Mouse (Mus musculus): ENCODE measurements around the gene Gtsf1l. TPM values are rescaled to one million over a fixed set of nuclear protein-coding genes. Genes with fewer than 3 reads are reported as not detected.

The Gtsf1l gene
- total and polyA plus RNA-seq, 3 experiments: 0.38 TPM; not detected in 2

GRCm38 (mm10) chr2:163095784-163096183 is 8.1 kb upstream of the Gtsf1l start:
- Histone ChIP-seq H3K36me3 (replicated peaks) (no peaks in the 10 kb centered on the region), H3K4me1 (ENCODE audit: insufficient read depth, low read depth, low read length) (no peaks in the 10 kb centered on the region), H3K27me3 (ENCODE audit: insufficient read depth, low read length) (peaks cover 13% of the 10 kb centered on the region; the same call in 1 of the 2 replicates), H3K9me3 (replicated peaks) (no peaks in the 10 kb centered on the region), H3K4me3 (ENCODE audit: low read depth, low read length) (no peak overlapping the region)
- ATAC-seq (ENCODE audit: extremely low read depth, insufficient number of reproducible peaks, low FRiP score, poor library complexity, severe bottlenecking) (no peak), DNase-seq (ENCODE audit: low spot score) (no peak)
- TF ChIP-seq TAL1 (conservative IDR thresholded peaks at IDR 0.05; ENCODE audit: low read depth, low read length): no peak
- TF ChIP-seq GATA2 (IDR thresholded peaks at IDR 0.05; ENCODE audit: borderline replicate concordance, low read depth, low read length): no peak
- no peak for TF ChIP-seq GATA1 (IDR thresholded peaks at IDR 0.05; ENCODE audit: borderline replicate concordance, low read length)
- TF ChIP-seq POLR2AphosphoS5 (IDR thresholded peaks at IDR 0.05; ENCODE audit: insufficient replicate concordance, low read depth, low read length): no peak
- no peak for TF ChIP-seq CTCF (IDR thresholded peaks at IDR 0.05; ENCODE audit: low read depth, low read length)

- H3K4me1 ChIP-seq (ENCODE audit: insufficient read depth, low read depth, low read length): no peaks in the 10 kb centered on the region
- no peak overlapping the region for H3K4me3 ChIP-seq (ENCODE audit: low read depth, low read length)
- TF ChIP-seq GATA2 (IDR thresholded peaks at IDR 0.05; ENCODE audit: borderline replicate concordance, low read depth, low read length): no peak
- no peak for TF ChIP-seq GATA1 (IDR thresholded peaks at IDR 0.05; ENCODE audit: borderline replicate concordance, low read length)
- no peak for TF ChIP-seq POLR2AphosphoS5 (IDR thresholded peaks at IDR 0.05; ENCODE audit: insufficient replicate concordance, low read depth, low read length)
- no peak for TF ChIP-seq TAL1 (conservative IDR thresholded peaks at IDR 0.05; ENCODE audit: low read depth, low read length)
- TF ChIP-seq CTCF (IDR thresholded peaks at IDR 0.05; ENCODE audit: low read depth, low read length): no peak
- DNase-seq (ENCODE audit: low spot score) (no peak), ATAC-seq (ENCODE audit: extremely low read depth, insufficient number of reproducible peaks, low FRiP score, poor library complexity, severe bottlenecking) (no peak)
- H3K27me3 ChIP-seq (ENCODE audit: insufficient read depth, low read length): peaks cover 12% of the 10 kb centered on the region; the same call in 1 of the 2 replicates
- no peaks in the 10 kb centered on the region for H3K36me3 ChIP-seq (replicated peaks)
- no peaks in the 10 kb centered on the region for H3K9me3 ChIP-seq (replicated peaks)
These were observed 7.3 kb upstream of the Gtsf1l start for GRCm38 (mm10) chr2:163094909-163095308.

GRCm38 (mm10) chr2:163089475-163090123 is 1.9 kb upstream of the Gtsf1l start:
- H3K4me1 ChIP-seq (ENCODE audit: insufficient read depth, low read depth, low read length): no peaks in the 10 kb centered on the region
- no peaks in the 10 kb centered on the region for H3K9me3 ChIP-seq (replicated peaks)
- ATAC-seq (ENCODE audit: extremely low read depth, insufficient number of reproducible peaks, low FRiP score, poor library complexity, severe bottlenecking) (no peak; the same call in 1 of the 2 replicates), DNase-seq (ENCODE audit: low spot score) (no peak)
- H3K4me3 ChIP-seq (ENCODE audit: low read depth, low read length): no peak overlapping the region
- no peak for TF ChIP-seq GATA2 (IDR thresholded peaks at IDR 0.05; ENCODE audit: borderline replicate concordance, low read depth, low read length)
- peak; percentile 12; the same call in 1 of the 2 replicates for TF ChIP-seq CTCF (IDR thresholded peaks at IDR 0.05; ENCODE audit: low read depth, low read length)
- peaks cover 9% of the 10 kb centered on the region; the same call in 1 of the 2 replicates for H3K27me3 ChIP-seq (ENCODE audit: insufficient read depth, low read length)
- H3K36me3 ChIP-seq (replicated peaks): peaks cover 5% of the 10 kb centered on the region

- TF ChIP-seq TAL1 (conservative IDR thresholded peaks at IDR 0.05; ENCODE audit: low read depth, low read length): no peak
- TF ChIP-seq GATA1 (IDR thresholded peaks at IDR 0.05; ENCODE audit: borderline replicate concordance, low read length): no peak
- no peak for TF ChIP-seq CTCF (IDR thresholded peaks at IDR 0.05; ENCODE audit: low read depth, low read length)
- no peak for TF ChIP-seq POLR2AphosphoS5 (IDR thresholded peaks at IDR 0.05; ENCODE audit: insufficient replicate concordance, low read depth, low read length)
- no peak for TF ChIP-seq GATA2 (IDR thresholded peaks at IDR 0.05; ENCODE audit: borderline replicate concordance, low read depth, low read length)
- H3K27me3 ChIP-seq (ENCODE audit: insufficient read depth, low read length): no peaks in the 10 kb centered on the region
These were observed 1.1 kb downstream of the Gtsf1l start for GRCm38 (mm10) chr2:163086561-163086960.

GRCm38 (mm10) chr2:163085047-163085446 is 2.6 kb downstream of the Gtsf1l start:
- Histone ChIP-seq H3K9me3 (replicated peaks) (no peaks in the 10 kb centered on the region), H3K36me3 (replicated peaks) (peaks cover 45% of the 10 kb centered on the region), H3K27me3 (ENCODE audit: insufficient read depth, low read length) (no peaks in the 10 kb centered on the region), H3K4me3 (ENCODE audit: low read depth, low read length) (no peak overlapping the region), H3K4me1 (ENCODE audit: insufficient read depth, low read depth, low read length) (peaks cover 3% of the 10 kb centered on the region; the same call in 1 of the 2 replicates)
- ATAC-seq (ENCODE audit: extremely low read depth, insufficient number of reproducible peaks, low FRiP score, poor library complexity, severe bottlenecking) (no peak), DNase-seq (ENCODE audit: low spot score) (no peak)
- TF ChIP-seq CTCF (IDR thresholded peaks at IDR 0.05; ENCODE audit: low read depth, low read length) (no peak), POLR2AphosphoS5 (IDR thresholded peaks at IDR 0.05; ENCODE audit: insufficient replicate concordance, low read depth, low read length) (no peak)

More at GRCm38 (mm10) chr2:163086561-163086960, 1.1 kb downstream of the Gtsf1l start:
- Histone ChIP-seq H3K36me3 (replicated peaks) (peaks cover 32% of the 10 kb centered on the region), H3K4me1 (ENCODE audit: insufficient read depth, low read depth, low read length) (peaks cover 3% of the 10 kb centered on the region; the same call in 1 of the 2 replicates), H3K4me3 (ENCODE audit: low read depth, low read length) (no peak overlapping the region), H3K9me3 (replicated peaks) (no peaks in the 10 kb centered on the region)
- ATAC-seq (ENCODE audit: extremely low read depth, insufficient number of reproducible peaks, low FRiP score, poor library complexity, severe bottlenecking): no peak
- DNase-seq (ENCODE audit: low spot score): no peak

GRCm38 (mm10) chr2:163084519-163084918 is 3.1 kb downstream of the Gtsf1l start:
- no peaks in the 10 kb centered on the region for H3K9me3 ChIP-seq (replicated peaks)
- no peaks in the 10 kb centered on the region for H3K27me3 ChIP-seq (ENCODE audit: insufficient read depth, low read length)
- ATAC-seq (ENCODE audit: extremely low read depth, insufficient number of reproducible peaks, low FRiP score, poor library complexity, severe bottlenecking): no peak
- no peak for DNase-seq (ENCODE audit: low spot score)
- no peak for TF ChIP-seq GATA2 (IDR thresholded peaks at IDR 0.05; ENCODE audit: borderline replicate concordance, low read depth, low read length)
- no peak for TF ChIP-seq GATA1 (IDR thresholded peaks at IDR 0.05; ENCODE audit: borderline replicate concordance, low read length)
- no peak for TF ChIP-seq CTCF (IDR thresholded peaks at IDR 0.05; ENCODE audit: low read depth, low read length)
- TF ChIP-seq POLR2AphosphoS5 (IDR thresholded peaks at IDR 0.05; ENCODE audit: insufficient replicate concordance, low read depth, low read length): no peak
- no peak for TF ChIP-seq TAL1 (conservative IDR thresholded peaks at IDR 0.05; ENCODE audit: low read depth, low read length)
- peaks cover 3% of the 10 kb centered on the region; the same call in 1 of the 2 replicates for H3K4me1 ChIP-seq (ENCODE audit: insufficient read depth, low read depth, low read length)
- H3K4me3 ChIP-seq (ENCODE audit: low read depth, low read length): no peak overlapping the region
- peaks cover 50% of the 10 kb centered on the region for H3K36me3 ChIP-seq (replicated peaks)

Measured in G1E (cell line).